Mouse (Mus musculus) urinary bladder, adult 18-20 months (tissue): ENCODE data around the gene Ppm1g.

ENCODE experiments used
- DNase-seq, 2 experiments: peaks; one replicate each; pipeline ENCODE4 v3.0.0; 2022; ENCODE audit warnings: low spot score in 2 of 2, mixed read lengths in 2 of 2

Gene Ppm1g

DNA sequence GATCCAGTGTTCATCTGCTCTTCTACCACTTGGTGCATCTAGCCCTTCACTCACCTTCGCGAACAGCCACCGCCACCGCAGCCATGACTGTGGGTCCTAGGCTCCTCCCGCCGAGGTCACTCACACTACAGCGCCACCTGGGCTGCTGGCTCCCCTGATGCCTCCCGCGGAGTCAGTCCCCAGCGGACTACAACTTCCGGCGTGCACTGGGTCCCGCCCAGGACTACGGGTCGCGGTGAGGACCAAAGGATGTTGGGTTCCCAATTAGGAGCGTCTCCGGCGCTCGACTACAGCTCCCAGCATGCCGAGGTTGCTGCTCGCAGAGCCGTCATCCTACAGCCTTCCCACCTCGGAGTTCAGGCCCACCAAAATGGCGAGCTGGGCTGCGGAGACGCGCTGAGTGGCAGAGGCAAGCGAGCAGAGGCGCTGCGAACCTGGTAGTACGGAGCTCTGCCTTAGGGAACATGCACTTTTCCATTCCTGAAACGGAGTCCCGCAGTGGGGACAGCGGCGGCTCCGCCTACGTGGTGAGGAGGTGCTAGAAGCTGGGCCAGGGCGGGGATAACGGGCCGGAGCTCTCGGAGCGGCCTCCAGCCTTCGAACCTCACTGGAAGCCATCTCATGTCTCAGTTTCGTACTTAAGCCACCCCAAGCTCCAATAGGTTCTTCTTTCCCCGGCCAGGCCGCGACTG, 27.4 kb downstream of the Ppm1g start, which contains the start of the genes Snx17 and Eif2b4:
Gene Snx17 (plus strand): TSS at position 289 of the 692 bp plus-strand sequence.
Gene Eif2b4 (minus strand): TSS at position 492 of the 692 bp plus-strand sequence.
- DNase-seq: peak; percentile 99 to 100

DNA sequence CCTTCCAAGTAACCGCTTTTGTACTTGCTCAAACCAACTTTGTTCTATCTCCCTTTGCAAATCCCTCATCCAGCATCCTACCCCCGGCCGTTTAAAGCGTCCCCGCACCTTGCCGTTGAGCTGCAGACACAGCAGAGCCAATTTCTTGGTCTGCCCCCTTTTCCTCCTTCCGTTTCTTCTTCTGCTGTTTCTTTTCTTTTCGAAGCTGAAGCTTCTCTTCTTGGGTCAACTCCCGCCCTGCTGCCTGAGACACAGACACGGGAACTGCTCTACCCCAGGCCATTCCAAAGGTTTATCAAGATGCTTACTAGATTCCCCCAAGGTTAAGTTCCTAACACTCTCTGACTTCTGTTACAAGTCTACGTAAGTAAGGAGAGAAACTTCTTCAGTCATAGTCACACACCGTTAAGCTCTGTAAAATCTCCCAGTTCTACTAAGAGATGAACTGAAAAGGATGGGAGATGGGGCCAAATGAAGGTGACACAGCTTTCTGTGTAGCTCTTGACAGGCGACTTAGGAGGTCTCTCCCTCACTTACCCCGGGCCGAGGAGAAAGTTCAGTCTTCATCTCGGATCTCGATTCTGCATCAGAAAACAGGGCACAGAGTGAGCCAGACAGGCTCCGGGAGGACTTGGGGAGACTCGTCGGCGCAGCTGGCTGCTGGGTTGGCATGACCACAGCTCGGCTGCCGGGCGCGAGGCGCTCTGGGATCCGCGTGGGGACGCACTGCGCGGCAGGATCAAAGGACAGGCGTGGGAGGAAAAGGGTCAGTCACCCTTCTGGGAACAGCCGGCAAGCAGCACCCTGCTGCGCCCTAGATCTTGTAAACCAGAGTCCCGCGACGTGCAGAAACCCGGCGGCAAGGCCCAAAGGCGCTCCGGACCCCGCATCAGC, 28.2 kb downstream of the Ppm1g start:
- DNase-seq: no peak

DNA sequence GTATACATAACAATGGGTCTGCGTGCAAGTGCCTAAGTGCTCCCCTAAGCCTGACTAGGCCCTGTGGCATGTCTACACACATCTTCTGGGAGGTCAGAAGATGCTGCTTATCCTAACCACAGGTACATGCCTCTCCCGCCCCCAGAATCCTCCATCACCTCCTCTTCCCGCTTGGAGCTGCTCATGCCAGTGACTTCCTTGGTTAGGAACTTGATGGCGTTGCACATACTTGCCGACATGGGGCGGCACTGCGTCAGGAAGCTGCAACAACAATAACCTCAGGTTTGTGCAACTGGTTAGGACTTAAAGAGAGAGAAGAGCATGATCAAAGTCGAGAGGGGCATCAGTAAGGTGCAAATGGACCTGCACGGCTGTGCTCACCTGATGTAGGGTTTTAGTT, 30.3 kb downstream of the Ppm1g start:
- no peak for DNase-seq

DNA sequence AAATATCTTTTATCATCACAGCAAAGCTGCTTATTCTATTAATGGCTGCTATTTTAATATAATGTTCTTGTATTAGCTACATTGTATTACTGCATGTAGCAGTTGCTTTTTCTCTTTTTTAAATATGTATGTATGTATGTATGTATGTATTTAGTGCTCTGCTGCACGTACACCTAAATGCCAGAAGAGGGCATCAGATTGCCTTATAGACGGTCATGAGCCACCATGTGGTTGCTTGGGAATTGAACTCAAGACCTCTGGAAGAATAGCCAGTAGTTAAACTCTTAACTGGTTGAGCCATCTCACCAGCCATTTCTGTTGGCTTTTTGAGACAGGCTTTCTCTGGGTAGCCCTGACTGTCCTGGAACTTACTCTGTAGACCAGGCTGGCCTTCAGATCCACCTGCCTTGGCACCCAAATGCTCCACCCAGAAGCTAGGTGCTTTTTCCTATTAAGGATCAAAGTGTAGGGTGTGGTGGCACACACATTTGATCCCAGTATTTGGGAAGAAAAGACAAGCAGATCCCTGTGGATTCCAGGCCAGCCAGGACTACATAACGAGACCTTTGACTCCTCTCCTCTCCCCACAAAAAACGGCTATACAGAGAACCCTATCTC, 32.2 kb downstream of the Ppm1g start:
- DNase-seq: no peak

GRCm38 (mm10) chr5:31183678-31184077, 36.8 kb downstream of the Ppm1g start:
- no peak for DNase-seq

DNA sequence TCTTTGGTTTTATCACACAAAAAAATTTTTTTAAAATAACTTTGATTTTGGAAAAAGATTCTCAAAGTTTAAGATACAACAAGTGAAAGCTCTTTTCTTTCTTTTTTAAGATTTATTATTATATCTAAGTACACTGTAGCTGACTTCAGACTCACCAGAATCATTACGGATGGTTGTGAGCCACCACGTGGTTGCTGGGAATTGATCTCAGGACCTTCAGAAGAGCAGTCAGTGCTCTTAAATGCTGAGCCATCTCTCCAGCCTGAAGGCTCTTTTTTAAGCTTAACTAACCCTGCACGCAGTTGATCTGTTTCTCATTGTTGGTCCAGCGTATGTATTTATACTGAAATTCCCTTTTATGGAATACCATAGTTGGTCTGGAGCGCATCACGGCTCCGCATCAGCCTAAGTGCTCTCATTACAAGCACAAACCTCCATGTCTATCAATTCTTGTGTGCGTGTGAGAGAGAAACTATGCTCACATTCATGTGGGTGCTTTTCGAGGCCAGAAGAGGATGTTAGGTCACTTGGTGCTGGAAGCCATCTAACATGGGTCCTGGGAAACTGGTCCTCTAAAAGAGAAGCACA, 39.2 kb downstream of the Ppm1g start:
- DNase-seq: no peak

DNA sequence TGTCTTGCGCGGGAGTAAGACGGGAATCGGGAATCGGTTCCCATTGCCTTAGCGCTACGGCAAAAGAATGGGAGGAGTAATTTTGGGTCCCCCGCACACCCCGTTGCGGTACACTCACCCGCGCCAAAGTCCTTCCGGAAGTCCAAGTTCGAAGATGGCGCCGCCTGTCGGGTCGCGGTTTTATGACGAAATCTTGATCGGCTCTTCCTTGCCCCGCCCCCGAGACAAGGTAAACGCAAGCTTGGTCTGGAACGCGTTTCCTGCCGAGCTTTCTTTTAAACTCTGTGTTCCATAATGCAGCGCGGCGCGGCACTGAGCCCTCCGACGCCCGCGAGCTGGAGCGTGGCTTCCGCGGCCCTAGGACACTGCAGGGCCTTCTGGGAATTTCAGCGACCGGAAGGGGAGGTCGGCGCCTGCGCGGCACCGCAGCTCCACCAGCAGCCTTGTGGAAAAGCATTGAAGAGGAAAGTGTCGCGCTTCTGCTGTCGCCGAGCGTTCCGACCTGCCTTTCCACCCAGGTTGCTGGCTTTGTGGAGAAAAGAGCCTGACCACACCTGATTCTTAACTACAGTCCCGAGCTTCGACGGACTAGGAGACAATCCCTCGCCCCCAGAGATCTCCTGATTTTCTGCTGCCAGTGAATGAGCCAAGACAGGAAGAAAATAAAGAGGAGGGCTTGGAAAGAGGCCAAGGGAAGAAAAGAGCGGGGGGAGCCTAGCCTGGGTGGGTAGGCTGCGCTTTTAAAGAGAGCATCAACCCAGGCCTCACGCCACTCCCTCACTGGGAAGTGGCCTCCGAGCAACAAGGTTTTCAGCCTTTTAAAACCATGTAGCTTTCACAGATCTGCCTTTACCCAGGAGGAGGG, 40.5 kb downstream of the Ppm1g start, which contains the start of the genes Gm29609 and Gtf3c2:
Gene Gm29609 (minus strand): TSS at position 146 of the 865 bp plus-strand sequence.
Gene Gtf3c2 (minus strand): TSS at position 379 of the 865 bp plus-strand sequence.
- peak; percentile 88 to 93 for DNase-seq

GRCm38 (mm10) chr5:31179301-31179765, 41.2 kb downstream of the Ppm1g start:
- DNase-seq: no peak

DNA sequence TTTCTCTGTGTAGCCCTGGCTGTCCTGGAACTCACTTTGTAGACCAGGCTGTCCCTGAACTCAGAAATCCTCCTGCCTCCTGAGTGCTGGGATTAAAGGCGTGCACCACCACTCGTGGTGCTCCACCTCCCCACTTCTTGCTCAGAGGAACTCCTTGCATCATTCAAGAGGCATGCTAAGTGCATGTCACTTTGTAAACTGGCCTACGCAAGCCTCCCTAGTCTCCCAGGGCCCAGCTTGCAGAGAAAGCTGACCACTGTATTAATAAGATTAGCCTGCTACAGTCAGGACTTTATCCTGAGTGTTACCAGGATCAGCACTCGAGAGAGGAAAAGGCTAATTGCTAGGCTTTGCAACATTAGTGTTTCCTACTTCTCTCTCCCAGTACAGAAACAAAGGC, 51.9 kb downstream of the Ppm1g start:
- no peak for DNase-seq

GRCm38 (mm10) chr5:31164878-31165277, 55.6 kb downstream of the Ppm1g start:
- DNase-seq: no peak

- no peak for DNase-seq
Measured at GRCm38 (mm10) chr5:31162462-31162861, 58.0 kb downstream of the Ppm1g start.

DNA sequence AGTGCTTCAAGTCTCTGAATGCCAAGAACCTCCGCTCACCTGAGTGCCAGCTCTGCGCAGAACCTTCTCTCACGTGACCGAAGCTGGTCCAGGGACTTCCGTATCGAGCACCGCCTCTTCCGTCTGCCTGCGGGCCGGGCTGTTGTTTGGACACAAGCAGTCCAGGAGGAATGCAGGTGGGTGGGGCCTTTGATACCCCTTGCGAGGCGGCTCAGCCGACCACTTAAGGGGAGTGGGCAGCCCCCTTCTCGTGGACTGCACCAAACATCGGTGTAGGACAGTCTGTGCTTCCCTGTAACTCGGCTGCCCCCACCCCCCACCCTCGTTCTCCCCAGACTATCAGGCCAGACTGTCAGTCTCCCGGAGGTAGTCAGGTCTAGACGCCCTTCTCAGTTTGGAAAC, 66.3 kb downstream of the Ppm1g start, which contains the start of gene Mpv17:
Gene Mpv17 (minus strand): TSS at position 100 of the 402 bp plus-strand sequence.
- DNase-seq: peak; percentile 74 to 80

- DNase-seq: no peak
Measured at GRCm38 (mm10) chr5:31153516-31154151, 66.9 kb downstream of the Ppm1g start.
